ENCODE assay signal across 8 mouse cellular contexts in the genomic region with DNA sequence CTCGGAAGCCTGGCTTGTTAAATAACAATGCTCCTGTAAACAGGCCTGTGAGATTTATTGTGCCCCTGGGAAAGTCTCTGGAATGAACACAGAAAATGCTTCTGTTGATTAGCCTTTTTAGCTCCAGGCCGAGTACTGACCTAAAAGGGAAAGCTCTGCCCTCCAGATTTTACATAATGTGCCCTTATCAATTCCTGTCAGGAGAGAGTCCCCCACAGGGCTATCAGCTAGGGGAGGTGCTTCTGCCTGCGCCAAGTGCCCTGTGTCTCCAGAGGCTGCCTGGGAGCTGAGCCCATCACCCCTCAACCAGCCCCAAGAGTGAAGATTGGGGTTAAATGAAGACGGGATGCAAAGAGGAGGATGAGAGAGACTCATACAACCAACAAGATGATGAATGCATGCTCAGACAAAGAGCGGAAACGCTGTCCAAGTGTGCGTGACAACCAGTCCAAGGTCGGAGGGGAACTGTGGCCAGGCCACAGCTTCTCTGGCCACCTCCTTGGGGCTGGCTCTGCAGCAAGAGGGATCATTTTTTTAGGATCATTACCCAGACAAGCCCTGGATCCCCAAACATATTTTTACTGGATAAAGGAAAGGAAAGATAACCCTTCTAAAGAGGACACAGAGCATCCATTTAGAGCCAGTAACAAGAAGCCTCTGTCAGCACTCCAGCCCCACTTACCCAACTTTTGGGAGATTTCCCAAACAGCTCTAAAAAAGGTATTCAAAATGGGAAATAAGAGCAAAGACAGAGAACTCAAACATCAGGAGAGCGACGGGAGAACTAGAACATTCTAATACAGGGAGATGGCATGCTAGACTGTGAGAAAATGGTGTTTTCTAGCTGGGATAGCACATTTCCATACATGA.
DNase-seq lines count a peak whose midpoint lies in the region; ATAC-seq lines count a peak whose summit lies in the region.

No protein-coding gene starts in this region.

- ATAC-seq in heart, embryonic 11.5 days (replicated peaks; ENCODE audit: insufficient number of reproducible peaks, low FRiP score, low TSS enrichment): no peak; the same call in 1 of the 2 replicates
- ATAC-seq in kidney, embryonic 16.5 days (ENCODE audit: low FRiP score, low TSS enrichment): peak; percentile 56
- ATAC-seq in midbrain, embryonic 16.5 days: no peak
- no peak for ATAC-seq in megakaryocyte progenitor cell, adult 5-6 weeks (replicated peaks; ENCODE audit: poor library complexity)

- peak overlapping the region; percentile 58 for H3K27ac ChIP-seq in heart, embryonic 11.5 days (ENCODE audit: low read depth, low read length)
- H3K27ac ChIP-seq in kidney, embryonic 16.5 days (ENCODE audit: low read length): peak overlapping the region; percentile 74
- H3K27ac ChIP-seq in midbrain, embryonic 16.5 days (ENCODE audit: low read length): peak overlapping the region; percentile 64

- peaks cover 28% of the 10 kb centered on the region for H3K4me1 ChIP-seq in heart, embryonic 11.5 days (ENCODE audit: control insufficient read depth, insufficient read depth, low read length)
- peaks cover 56% of the 10 kb centered on the region for H3K4me1 ChIP-seq in kidney, embryonic 16.5 days (ENCODE audit: insufficient read depth, low read length)
- peaks cover 16% of the 10 kb centered on the region for H3K4me1 ChIP-seq in midbrain, embryonic 16.5 days (ENCODE audit: control insufficient read depth, insufficient read depth, low read length)

- peak overlapping the region; percentile 9; the same call in 1 of the 2 replicates for H3K4me2 ChIP-seq in heart, embryonic 11.5 days
- no peak overlapping the region for H3K4me2 ChIP-seq in kidney, embryonic 16.5 days (replicated peaks; ENCODE audit: low read depth, low read length)
- H3K4me2 ChIP-seq in midbrain, embryonic 16.5 days (ENCODE audit: low read length): no peak overlapping the region

- no peaks in the 10 kb centered on the region for H3K27me3 ChIP-seq in heart, embryonic 11.5 days (ENCODE audit: control insufficient read depth, insufficient read depth, low read length)
- no peaks in the 10 kb centered on the region for H3K27me3 ChIP-seq in kidney, embryonic 16.5 days (ENCODE audit: insufficient read depth, low read length)
- no peaks in the 10 kb centered on the region for H3K27me3 ChIP-seq in midbrain, embryonic 16.5 days (ENCODE audit: control insufficient read depth, insufficient read depth, low read depth, low read length)

- WGBS in heart, embryonic 11.5 days (ENCODE audit: insufficient replicate concordance): 32% methylated on average over 10 of the region's 10 CpGs
- 33% methylated on average over 10 of the region's 10 CpGs for WGBS in kidney, embryonic 16.5 days
- 60% methylated on average over 10 of the region's 10 CpGs for WGBS in midbrain, embryonic 16.5 days

- H3K4me3 ChIP-seq in heart, embryonic 11.5 days (ENCODE audit: low read depth, low read length): no peak overlapping the region
- H3K4me3 ChIP-seq in kidney, embryonic 16.5 days (ENCODE audit: low read length): no peak overlapping the region
- H3K4me3 ChIP-seq in midbrain, embryonic 16.5 days (ENCODE audit: low read depth, low read length): no peak overlapping the region

- peak; percentile 69 for DNase-seq in retina, postnatal 1 day
- no peak for DNase-seq in retina, embryonic 14.5 days (ENCODE audit: low spot score)
- no peak for DNase-seq in layer of hippocampus, adult 9-10 months (ENCODE audit: low spot score)
- DNase-seq in layer of hippocampus, postnatal 25 days (ENCODE audit: extremely low spot score in 1 of 2, low spot score in 1 of 2): no peak

- H3K9ac ChIP-seq in heart, embryonic 11.5 days (ENCODE audit: low read depth, low read length): 0 out of 2 replicates have a peak overlapping the region, but pooled peaks have one; percentile 22
- H3K9ac ChIP-seq in kidney, embryonic 16.5 days (replicated peaks; ENCODE audit: low read length): no peak overlapping the region
- H3K9ac ChIP-seq in midbrain, embryonic 16.5 days (ENCODE audit: low read depth, low read length): no peak overlapping the region

- H3K9me3 ChIP-seq in heart, embryonic 11.5 days (replicated peaks; ENCODE audit: control insufficient read depth, low read length): no peaks in the 10 kb centered on the region
- H3K9me3 ChIP-seq in kidney, embryonic 16.5 days (ENCODE audit: low read length): no peaks in the 10 kb centered on the region
- H3K9me3 ChIP-seq in midbrain, embryonic 16.5 days (replicated peaks; ENCODE audit: control insufficient read depth, low read length, poor library complexity, severe bottlenecking): no peaks in the 10 kb centered on the region

- no peaks in the 10 kb centered on the region for H3K36me3 ChIP-seq in heart, embryonic 11.5 days (ENCODE audit: control insufficient read depth, insufficient read depth, low read length)
- H3K36me3 ChIP-seq in kidney, embryonic 16.5 days (ENCODE audit: insufficient read depth, low read length): no peaks in the 10 kb centered on the region
- no peaks in the 10 kb centered on the region for H3K36me3 ChIP-seq in midbrain, embryonic 16.5 days (ENCODE audit: control insufficient read depth, insufficient read depth, low read length)
